Mouse (Mus musculus) embryonic fibroblast, embryonic 13.5 days (primary cell): Measurements from ENCODE around the gene Cebpz. TPM values are rescaled to one million over a fixed set of nuclear protein-coding genes. Genes with fewer than 3 reads are reported as not detected.

Experiments
- H3K27ac ChIP-seq: 2 replicates; pipeline ENCODE4 v1.5.1; 2012; ENCODE audit warnings: low read length, control low read depth, inconsistent platforms; ENCODE audit not compliant: insufficient read depth
- H3K4me1 ChIP-seq: 2 replicates; pipeline ENCODE4 v1.6.1; 2011; ENCODE audit warnings: low read length; ENCODE audit not compliant: control insufficient read depth, insufficient read depth
- H3K4me3 ChIP-seq: 2 replicates; pipeline ENCODE4 v1.5.1; 2011; ENCODE audit warnings: mild to moderate bottlenecking, control low read depth, low read length; ENCODE audit not compliant: insufficient read depth
- CTCF ChIP-seq: IDR thresholded peaks from 2 replicates; pipeline ENCODE4 v1.5.1; 2011; ENCODE audit warnings: mild to moderate bottlenecking, control low read depth, low read length, moderate library complexity, borderline replicate concordance; ENCODE audit not compliant: insufficient read depth
- POLR2A ChIP-seq: IDR thresholded peaks from 2 replicates; pipeline ENCODE4 v1.6.1; 2011; ENCODE audit warnings: low read depth, mild to moderate bottlenecking, control low read depth, low read length, moderate library complexity
- polyA plus RNA-seq: library from polyadenylated mRNA; stranded (reverse); fragments of >200 nt; gene quantifications from 2 replicates; pipeline ENCODE4 v1.2.4, GENCODE M21; 2011; ENCODE audit warnings: low read depth; ENCODE audit not compliant: missing spikeins, insufficient read length

Gene Cebpz
- 40.3 and 44.0 TPM in 2 replicates for polyA plus RNA-seq

DNA sequence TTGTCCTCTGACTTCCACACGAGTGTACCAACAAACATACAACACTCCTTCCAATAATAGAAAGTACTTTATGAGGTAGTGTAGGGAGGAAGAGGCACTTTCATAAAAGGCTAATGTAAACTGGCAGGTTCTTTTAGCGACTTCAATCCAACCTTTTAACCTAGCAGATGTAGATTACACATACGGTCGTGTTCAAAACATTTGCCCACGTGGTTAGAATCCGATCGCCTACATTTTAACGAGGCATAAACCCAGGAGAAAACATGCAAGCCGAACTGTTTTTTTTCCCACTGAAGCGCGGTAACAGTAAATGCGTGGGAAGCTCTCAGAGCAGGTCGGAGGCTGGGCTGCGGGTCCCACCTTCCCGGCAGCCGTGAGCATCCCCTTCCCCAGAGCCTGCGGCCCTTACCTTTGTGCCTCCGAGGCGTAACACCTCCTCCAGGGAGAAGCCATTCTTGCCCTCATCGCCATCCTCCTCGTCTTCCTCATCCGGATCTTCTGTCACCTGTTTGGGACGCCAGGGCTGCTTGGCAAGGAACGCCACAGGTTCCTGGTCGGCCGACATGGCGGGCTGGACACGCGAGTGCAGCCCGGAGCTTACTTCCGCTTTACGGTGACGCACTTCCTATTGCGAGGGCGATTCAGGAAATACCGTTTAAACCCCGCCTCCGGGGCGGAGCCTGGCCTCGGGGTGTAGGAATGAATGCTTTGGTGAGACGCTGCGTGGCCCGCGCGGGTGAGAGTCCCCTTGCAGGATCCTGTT, at the start of gene Cebpz, which contains the start of gene Ndufaf7:
TSS of gene Cebpz (minus strand) at position 601 of the 763 bp plus-strand sequence.
TSS of gene Ndufaf7 (plus strand) at position 671 of the 763 bp plus-strand sequence.
- H3K27ac ChIP-seq, result no peak within 1 kb of the TSS
- TF ChIP-seq POLR2A (peak; percentile 87), CTCF (no peak)
- H3K4me1 ChIP-seq, result no peaks in the 10 kb centered on the region; the same call in 1 of the 2 replicates
- peak within 1 kb of the TSS; percentile 86 for H3K4me3 ChIP-seq

DNA sequence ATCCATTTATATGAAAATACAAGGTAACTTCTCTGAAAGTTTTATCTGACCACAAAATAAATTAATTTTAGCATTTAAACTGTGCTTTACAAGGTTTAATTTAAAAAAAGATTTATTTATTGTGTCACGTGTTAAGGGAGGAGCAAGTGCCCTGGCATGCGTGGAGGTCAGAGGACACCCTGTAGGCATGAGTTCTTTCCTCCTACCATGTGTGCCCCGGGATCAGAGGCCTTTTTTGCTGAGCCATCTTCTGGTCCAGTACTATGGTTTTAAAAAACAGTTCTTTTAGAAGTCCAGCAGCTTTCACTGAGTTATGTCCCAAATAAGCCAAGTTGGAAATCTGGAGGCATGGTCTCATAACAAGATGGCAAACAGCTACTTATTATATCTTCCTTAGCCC, 46.9 kb upstream of the Cebpz start:
- TF ChIP-seq CTCF (no peak), POLR2A (no peak)

DNA sequence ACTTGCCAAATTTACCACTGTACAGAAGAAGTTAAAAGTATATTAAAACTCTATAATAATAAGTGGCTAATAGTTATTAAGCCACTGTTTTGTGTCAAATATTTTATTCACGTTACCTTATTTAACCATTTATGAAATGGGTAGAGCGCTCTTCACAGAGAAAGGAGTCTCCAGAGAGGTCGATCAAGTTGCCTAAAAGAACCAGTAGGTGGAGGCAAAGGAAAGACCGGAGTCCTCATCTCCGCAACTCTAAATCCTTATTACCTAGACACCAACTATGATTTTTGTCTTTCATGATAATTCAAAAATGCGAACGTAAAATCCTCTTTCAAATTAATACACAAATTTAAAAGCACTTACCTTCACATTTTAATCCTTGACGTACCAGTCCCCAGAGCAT, 46.3 kb upstream of the Cebpz start:
- no peak overlapping the region for H3K4me3 ChIP-seq
- H3K4me1 ChIP-seq, result peaks cover 3% of the 10 kb centered on the region; the same call in 1 of the 2 replicates
- TF ChIP-seq CTCF, result no peak
- TF ChIP-seq POLR2A, result no peak
- H3K27ac ChIP-seq, result no peak overlapping the region

More for the DNA sequence above, 46.9 kb upstream of the Cebpz start:
- Histone ChIP-seq H3K27ac (no peak overlapping the region), H3K4me1 (peaks cover 3% of the 10 kb centered on the region; the same call in 1 of the 2 replicates), H3K4me3 (no peak overlapping the region)

DNA sequence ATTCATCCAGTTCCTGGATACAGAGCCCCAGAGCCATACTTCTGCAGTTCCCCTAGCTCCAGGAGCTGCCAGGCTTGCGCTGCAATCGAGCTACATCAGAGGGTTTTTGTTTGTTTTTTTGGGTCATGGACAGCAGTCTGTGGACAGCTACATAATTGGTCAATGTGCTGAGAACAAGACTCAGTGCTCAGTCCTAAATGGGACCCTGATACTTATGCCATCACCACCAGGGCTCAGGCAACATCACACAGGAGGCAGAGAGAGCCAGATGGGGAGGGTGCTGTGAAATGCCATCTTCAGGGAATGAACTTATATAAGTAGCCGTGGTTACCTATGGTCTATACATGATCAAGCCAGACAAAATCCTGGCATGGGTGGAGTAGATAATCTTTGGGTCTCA, 31.6 kb upstream of the Cebpz start:
- no peak for TF ChIP-seq POLR2A
- TF ChIP-seq CTCF, result no peak
- no peak overlapping the region for H3K4me3 ChIP-seq
- no peaks in the 10 kb centered on the region for H3K4me1 ChIP-seq
- no peak overlapping the region for H3K27ac ChIP-seq

DNA sequence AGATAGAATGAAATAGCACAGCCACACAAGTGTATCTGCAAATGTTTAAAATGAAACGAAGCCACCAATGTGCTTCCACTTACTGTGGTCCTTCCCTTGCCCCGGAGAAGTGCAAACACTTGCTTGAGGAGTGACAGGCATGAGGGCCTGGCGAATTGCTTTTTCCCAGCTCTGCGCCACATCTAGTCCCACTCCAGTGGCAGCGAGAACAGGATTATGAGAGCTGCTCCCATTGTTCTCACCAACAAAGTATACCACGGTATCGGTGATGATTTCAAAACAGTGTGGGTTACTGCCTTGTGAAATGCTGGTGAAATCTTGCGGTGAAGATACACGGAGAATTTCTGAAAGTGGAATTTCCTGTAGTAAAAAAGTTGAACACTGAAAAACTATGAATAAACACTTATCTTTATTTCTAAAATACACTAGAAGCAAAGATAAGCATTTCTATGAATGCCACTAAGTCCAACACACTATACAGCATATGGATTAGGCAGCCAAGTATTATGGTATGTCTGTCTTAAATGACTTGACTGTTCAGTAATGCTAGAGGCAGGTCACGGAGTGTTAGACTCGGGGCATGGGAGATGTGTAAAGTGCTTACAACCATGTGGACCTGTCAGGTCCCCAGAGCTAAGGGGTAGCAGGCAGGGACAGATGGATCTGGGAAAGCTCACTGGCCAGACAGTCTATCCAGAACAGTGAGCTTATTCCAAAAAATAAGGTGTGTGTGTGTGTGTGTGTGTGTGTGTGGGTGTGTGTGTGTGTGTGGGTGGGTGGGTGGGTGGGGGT, 29.4 kb upstream of the Cebpz start:
- Histone ChIP-seq H3K4me1 (no peaks in the 10 kb centered on the region), H3K4me3 (no peak overlapping the region), H3K27ac (no peak overlapping the region)
- TF ChIP-seq POLR2A (no peak), CTCF (no peak)

DNA sequence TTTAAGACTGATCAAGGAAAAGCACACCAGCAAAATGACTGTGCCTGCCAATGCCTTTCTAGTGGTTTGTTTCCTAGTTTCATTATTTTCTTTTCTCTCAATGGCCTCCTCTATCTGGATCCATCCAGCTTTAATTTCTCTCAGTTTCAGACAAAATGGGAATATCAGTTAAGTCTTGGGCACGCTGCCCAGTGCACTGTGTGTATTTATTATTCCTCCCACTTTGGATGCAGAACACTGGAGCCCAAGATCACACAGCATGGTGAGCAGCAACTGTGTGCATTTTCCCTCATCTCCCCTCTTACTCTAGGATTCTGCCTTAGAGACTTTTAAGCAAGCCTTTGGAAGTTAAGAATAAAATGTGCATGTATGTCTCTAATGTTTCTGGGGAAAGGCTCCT, 27.5 kb upstream of the Cebpz start:
- Histone ChIP-seq H3K4me3 (no peak overlapping the region), H3K27ac (no peak overlapping the region), H3K4me1 (no peaks in the 10 kb centered on the region)
- no peak for TF ChIP-seq CTCF
- no peak for TF ChIP-seq POLR2A

DNA sequence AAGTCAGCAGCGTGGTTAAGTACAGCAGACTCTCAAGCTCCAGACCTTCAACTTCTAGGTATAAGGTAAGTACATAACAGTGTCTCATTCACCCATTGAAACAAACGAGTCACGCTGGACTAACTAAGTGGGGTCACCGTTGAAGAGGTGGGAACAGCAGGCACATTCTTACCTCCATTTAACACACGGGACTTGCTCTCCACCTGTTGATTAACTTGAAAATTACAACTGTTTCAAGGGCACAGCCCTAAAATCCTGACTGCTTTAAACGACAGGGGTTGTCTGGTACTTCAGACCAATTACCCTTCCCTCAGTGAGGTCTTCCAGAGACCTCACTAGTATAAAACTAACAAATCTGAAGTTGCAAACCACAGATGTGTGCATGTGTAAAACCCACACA, 22.6 kb upstream of the Cebpz start:
- Histone ChIP-seq H3K4me1 (no peaks in the 10 kb centered on the region), H3K27ac (no peak overlapping the region), H3K4me3 (no peak overlapping the region)
- TF ChIP-seq POLR2A (no peak), CTCF (no peak)

DNA sequence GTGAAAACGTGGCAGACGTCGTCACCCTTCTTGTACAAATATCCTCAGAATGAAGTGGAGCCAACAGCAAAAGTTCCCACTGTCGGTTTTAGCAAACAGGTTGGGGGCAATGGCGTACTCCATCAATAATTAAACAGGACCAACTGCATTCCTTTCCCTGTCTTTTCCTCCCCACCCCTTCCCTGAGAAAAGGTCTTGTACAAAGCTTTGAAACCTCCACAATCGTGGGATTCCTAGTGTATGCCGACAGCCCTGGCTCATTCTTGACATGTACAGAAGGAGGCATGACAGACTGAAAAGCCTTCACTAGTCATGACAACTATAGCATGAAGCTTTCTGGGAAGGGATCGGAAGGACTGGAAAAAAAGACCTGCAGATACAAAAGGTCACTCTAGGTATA, 16.4 kb upstream of the Cebpz start:
- no peak overlapping the region for H3K27ac ChIP-seq
- H3K4me1 ChIP-seq, result no peaks in the 10 kb centered on the region
- no peak overlapping the region for H3K4me3 ChIP-seq
- TF ChIP-seq POLR2A (no peak), CTCF (no peak)

DNA sequence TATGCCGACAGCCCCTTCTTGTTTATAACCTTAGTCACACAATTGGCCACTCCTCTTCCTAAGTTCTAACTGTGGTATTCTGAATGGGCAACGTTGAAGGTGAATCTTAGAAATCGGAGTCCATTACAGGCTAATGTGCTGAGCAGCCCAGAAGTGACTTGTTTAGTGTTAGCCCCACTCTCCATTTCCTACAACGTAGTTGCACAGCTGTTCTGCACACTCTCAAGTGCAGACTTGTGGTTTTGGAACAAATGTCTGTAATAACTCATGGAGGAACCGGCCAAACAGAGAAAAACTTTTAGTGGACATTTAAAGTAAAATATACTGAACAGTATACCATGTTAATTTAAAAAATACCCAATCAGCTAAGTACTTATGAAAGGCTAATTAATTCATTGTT, 15.2 kb upstream of the Cebpz start:
- Histone ChIP-seq H3K4me1 (no peaks in the 10 kb centered on the region), H3K4me3 (no peak overlapping the region), H3K27ac (no peak overlapping the region)
- TF ChIP-seq POLR2A (no peak), CTCF (no peak)

DNA sequence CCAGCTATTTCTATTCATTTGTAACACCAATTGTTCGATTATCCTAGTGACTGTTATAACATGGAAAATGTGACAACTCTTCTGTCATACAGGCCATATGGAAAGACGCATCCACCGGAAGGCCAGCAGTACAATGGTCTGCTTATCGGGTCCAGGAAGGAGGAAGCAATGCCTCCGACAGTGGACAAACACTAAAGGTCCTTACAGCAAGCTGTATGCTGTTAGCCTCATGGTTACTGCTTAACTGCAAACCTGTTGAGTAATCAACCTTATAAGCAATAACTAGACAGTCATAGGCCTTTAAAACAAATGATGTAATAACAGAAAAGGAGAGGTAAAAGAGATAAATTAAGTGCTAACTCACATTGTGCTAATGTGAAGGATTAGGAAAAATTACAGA, 14.4 kb upstream of the Cebpz start:
- no peak overlapping the region for H3K4me3 ChIP-seq
- TF ChIP-seq POLR2A (no peak), CTCF (no peak)
- no peak overlapping the region for H3K27ac ChIP-seq
- no peaks in the 10 kb centered on the region for H3K4me1 ChIP-seq
